Mouse (Mus musculus): ENCODE results near the gene Pard3b. TPM values are rescaled to one million over a fixed set of nuclear protein-coding genes. Genes with fewer than 3 reads are reported as not detected.

Gene Pard3b
- polyA plus RNA-seq, 1 experiment = 3.4 TPM

DNA sequence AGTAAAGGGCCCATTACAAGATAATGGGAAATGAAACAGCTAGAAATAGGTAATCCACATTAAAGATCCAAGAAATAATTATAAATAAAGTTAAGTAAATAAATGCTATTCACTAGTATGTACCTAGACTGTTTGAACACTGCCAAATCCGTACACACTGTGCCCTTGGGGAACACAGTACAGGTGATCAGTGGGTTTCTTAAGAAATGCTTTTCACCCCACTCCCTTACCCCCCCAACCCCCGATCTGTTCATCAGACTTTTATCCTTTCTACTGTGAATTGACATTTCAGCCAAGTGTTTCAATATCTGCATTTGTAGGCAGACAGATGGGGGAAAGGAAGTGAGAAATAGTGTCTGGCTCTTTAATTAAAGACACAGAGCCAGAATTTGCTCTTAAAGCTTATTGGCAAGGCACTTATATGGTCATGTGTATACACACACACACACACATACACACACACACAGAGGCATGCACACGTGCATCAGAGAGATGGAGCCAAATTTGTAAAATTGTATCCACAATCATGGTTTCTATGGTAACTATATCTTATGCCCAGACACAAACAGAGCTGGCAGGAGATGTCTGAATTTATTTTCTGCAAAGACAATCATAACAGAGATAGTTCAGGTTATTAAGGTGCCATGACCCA is 938.4 kb downstream of the Pard3b start:
- no peak for TF ChIP-seq POLR2A (IDR thresholded peaks at IDR 0.05; ENCODE audit: low read depth, low read length)
- DNase-seq = no peak
- Histone ChIP-seq H3K4me3 (ENCODE audit: insufficient read depth, low read depth, low read length) (no peak overlapping the region), H3K36me3 (ENCODE audit: control insufficient read depth, insufficient read depth, low read length) (no peaks in the 10 kb centered on the region), H3K4me1 (ENCODE audit: control insufficient read depth, insufficient read depth, low read length) (no peaks in the 10 kb centered on the region), H3K27ac (ENCODE audit: insufficient read depth, low read depth, low read length) (no peak overlapping the region), H3K27me3 (replicated peaks; ENCODE audit: control insufficient read depth, insufficient read depth, low read length) (no peaks in the 10 kb centered on the region)
- 84% methylated on average over 3 of the region's 3 CpGs for WGBS

DNA sequence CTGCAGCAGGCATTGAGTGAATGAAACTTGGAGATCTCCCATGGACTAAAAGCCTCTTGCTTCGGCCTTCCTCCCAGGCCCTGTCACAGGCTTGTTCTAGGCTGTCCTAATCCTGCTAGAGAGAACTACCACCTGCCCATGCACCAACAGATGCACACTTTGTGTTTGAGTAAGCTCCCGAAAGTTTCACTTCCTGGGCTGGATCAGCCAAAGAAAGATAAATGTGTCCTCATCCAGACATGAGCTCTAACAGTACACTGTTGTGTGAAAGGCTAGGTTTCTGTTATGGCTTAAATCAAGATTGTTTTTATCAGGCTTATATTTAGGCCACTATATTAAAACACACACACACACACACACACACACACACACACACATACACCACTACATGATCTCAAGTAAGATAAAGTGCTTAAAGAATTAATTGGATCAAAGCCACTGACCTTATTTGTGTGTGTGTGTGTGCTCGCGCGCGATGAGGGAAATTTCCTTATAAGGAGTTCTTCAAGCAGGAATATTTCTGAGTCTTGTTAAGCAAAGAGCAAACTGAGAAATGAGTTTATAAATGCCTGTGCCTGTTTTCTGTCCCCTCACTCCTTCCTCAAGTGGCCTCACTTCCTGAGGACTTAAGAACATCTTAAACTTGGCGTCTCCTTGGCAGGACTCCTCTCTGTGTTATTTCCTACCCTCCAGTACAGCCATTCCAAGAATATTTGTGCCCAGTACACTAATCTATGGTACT is 940.6 kb downstream of the Pard3b start:
- Histone ChIP-seq H3K36me3 (ENCODE audit: control insufficient read depth, insufficient read depth, low read length) (no peaks in the 10 kb centered on the region), H3K27ac (ENCODE audit: insufficient read depth, low read depth, low read length) (peak overlapping the region; percentile 1; the same call in 1 of the 2 replicates), H3K4me3 (ENCODE audit: insufficient read depth, low read depth, low read length) (no peak overlapping the region), H3K4me1 (ENCODE audit: control insufficient read depth, insufficient read depth, low read length) (no peaks in the 10 kb centered on the region), H3K27me3 (replicated peaks; ENCODE audit: control insufficient read depth, insufficient read depth, low read length) (no peaks in the 10 kb centered on the region)
- 49% methylated on average over 7 of the region's 7 CpGs for WGBS
- TF ChIP-seq POLR2A (IDR thresholded peaks at IDR 0.05; ENCODE audit: low read depth, low read length) = no peak
- TF ChIP-seq CTCF (conservative IDR thresholded peaks at IDR 0.05; ENCODE audit: insufficient read depth, insufficient read length, low read depth, low read length) = no peak
- peak; percentile 16 for DNase-seq

DNA sequence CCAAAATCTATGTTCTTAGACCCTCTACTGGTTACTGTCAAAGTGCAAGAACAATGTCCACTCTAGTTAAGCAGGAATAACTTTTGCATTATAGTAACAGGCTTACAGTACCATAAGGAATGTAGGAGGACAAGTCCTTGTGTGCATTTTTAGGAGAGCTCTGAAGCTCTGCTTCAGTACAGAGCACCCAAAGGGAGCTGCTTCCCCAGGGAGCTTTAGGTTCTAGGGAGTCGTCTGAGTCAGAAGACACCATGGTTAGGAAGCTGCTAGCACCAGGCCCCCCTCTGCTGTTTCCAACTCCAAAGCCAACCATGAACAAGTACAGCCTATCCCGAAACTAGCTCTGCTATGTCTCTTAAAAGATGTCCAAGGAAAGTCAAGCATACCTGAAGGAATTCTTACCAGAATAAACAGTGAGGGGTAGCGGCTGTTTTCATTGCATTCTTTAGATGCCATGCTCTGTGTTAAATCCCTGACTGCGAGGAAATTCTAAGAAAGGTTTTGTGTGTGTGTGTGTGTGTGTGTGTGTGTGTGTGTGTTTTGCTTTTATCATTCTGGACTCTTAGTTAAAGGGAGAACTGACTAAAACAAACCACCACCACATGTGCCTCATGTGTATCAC is 941.8 kb downstream of the Pard3b start:
- Histone ChIP-seq H3K4me3 (ENCODE audit: insufficient read depth, low read depth, low read length) (no peak overlapping the region), H3K27me3 (replicated peaks; ENCODE audit: control insufficient read depth, insufficient read depth, low read length) (no peaks in the 10 kb centered on the region), H3K36me3 (ENCODE audit: control insufficient read depth, insufficient read depth, low read length) (no peaks in the 10 kb centered on the region), H3K4me1 (ENCODE audit: control insufficient read depth, insufficient read depth, low read length) (no peaks in the 10 kb centered on the region), H3K27ac (ENCODE audit: insufficient read depth, low read depth, low read length) (no peak overlapping the region)
- no peak for DNase-seq
- 51% methylated on average over 4 of the region's 4 CpGs for WGBS
- TF ChIP-seq POLR2A (IDR thresholded peaks at IDR 0.05; ENCODE audit: low read depth, low read length) (no peak), CTCF (conservative IDR thresholded peaks at IDR 0.05; ENCODE audit: insufficient read depth, insufficient read length, low read depth, low read length) (no peak)

DNA sequence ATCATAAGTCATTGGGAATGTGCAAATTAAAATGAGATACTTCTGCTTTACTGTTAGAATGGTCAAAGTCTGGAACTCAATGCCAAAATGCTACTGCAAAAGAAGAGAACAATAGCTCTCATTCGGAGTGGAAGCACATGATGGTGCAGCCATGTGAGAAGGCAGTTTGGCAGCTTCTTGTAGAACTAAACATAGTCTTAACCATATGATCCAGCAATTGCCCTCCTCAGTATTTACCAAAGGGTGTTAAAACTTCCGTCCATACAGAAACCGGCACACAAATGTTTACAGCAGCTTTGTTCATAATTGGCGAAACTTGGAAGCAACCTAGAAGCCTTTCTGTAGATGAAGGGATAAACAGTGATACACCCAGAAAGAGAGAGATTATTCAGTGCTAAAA is 943.9 kb downstream of the Pard3b start:
- H3K36me3 ChIP-seq (ENCODE audit: control insufficient read depth, insufficient read depth, low read length) = no peaks in the 10 kb centered on the region
- H3K4me3 ChIP-seq (ENCODE audit: insufficient read depth, low read depth, low read length) = no peak overlapping the region
- no peaks in the 10 kb centered on the region for H3K4me1 ChIP-seq (ENCODE audit: control insufficient read depth, insufficient read depth, low read length)
- 85% methylated on average over 4 of the region's 4 CpGs for WGBS
- DNase-seq = no peak
- no peaks in the 10 kb centered on the region for H3K27me3 ChIP-seq (replicated peaks; ENCODE audit: control insufficient read depth, insufficient read depth, low read length)
- TF ChIP-seq POLR2A (IDR thresholded peaks at IDR 0.05; ENCODE audit: low read depth, low read length) (no peak), CTCF (conservative IDR thresholded peaks at IDR 0.05; ENCODE audit: insufficient read depth, insufficient read length, low read depth, low read length) (no peak)
- no peak overlapping the region for H3K27ac ChIP-seq (ENCODE audit: insufficient read depth, low read depth, low read length)

DNA sequence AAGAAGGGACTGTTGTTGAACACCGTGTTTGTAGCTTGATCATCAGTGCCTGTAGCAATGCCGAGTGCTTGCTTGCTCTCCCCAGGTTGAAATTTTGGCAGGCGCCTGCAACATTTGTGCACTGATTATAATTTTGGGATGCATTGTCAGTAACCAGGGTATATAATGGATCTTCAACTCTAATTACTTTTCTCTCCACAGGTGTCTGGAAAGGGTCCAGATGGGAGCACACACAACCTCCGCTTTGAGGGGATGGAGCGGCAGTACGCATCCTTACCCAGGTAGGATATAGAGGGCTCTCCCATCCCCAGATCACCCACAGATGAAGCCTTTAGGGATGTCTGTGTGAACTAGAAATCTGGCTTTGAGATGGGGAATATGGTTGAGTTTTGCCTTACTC is 948.9 kb downstream of the Pard3b start:
- TF ChIP-seq POLR2A (IDR thresholded peaks at IDR 0.05; ENCODE audit: low read depth, low read length) (no peak), CTCF (conservative IDR thresholded peaks at IDR 0.05; ENCODE audit: insufficient read depth, insufficient read length, low read depth, low read length) (no peak)
- Histone ChIP-seq H3K4me1 (ENCODE audit: control insufficient read depth, insufficient read depth, low read length) (no peaks in the 10 kb centered on the region), H3K27ac (ENCODE audit: insufficient read depth, low read depth, low read length) (no peak overlapping the region), H3K27me3 (replicated peaks; ENCODE audit: control insufficient read depth, insufficient read depth, low read length) (no peaks in the 10 kb centered on the region), H3K36me3 (ENCODE audit: control insufficient read depth, insufficient read depth, low read length) (no peaks in the 10 kb centered on the region), H3K4me3 (ENCODE audit: insufficient read depth, low read depth, low read length) (no peak overlapping the region)
- no peak for DNase-seq
- 96% methylated on average over 6 of the region's 6 CpGs for WGBS

DNA sequence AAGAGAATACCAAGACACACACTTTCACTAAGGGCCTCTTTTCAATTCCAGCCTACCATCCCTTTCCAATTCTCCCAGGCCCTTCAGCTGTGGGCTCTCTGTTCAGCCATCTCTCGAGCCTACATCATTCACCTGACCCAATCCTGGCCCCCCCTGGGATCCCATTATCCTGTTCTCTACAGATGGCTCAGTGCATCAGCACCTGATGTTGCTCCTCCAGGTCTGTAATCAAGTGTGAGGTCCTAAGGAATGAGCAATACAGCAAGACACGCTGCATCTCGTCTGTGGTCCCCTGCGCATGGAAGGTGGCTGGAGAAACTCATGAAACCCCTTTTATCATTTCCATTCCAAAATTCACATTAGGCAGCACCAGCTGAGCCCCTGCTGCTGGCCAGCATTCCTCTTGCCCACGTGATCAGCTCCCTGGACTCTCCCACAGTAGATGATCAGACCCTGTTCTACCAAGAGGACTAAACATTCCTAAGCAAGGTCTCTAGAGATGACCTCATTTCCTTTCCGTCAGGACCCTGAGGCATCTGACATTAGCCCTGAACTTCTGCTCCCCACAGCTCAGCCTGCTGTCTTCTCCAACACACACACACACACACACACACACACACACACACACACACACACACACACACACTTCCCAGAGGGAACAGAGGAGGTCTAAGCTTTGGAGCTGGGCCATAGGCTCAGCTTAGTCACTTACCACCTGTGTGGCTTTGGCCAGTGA is 952.8 kb downstream of the Pard3b start:
- 75% methylated on average over 6 of the region's 6 CpGs for WGBS
- TF ChIP-seq POLR2A (IDR thresholded peaks at IDR 0.05; ENCODE audit: low read depth, low read length) = no peak
- peak; percentile 44 for DNase-seq
- Histone ChIP-seq H3K27ac (ENCODE audit: insufficient read depth, low read depth, low read length) (no peak overlapping the region), H3K27me3 (replicated peaks; ENCODE audit: control insufficient read depth, insufficient read depth, low read length) (no peaks in the 10 kb centered on the region), H3K4me1 (ENCODE audit: control insufficient read depth, insufficient read depth, low read length) (no peaks in the 10 kb centered on the region), H3K4me3 (ENCODE audit: insufficient read depth, low read depth, low read length) (no peak overlapping the region), H3K36me3 (ENCODE audit: control insufficient read depth, insufficient read depth, low read length) (no peaks in the 10 kb centered on the region)

DNA sequence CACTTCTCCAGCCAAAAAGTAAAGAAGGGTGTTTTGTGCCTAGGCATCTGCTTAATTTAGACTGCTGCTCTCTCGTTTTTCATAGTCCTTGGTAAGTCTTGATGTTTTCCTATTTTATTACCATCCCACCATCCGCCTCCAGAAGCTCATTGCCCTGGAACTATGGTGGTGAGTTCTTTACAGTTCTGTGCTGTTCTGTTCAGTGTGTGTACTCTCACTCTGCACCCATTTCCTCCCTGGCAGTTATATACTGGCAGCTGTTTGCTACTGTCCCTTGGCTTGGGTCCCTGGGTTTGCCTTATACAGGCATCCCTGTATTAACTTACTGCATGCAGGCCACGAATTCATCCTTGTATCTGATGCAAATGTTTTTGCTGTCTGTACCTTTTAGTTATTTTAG is 956.8 kb downstream of the Pard3b start:
- H3K4me3 ChIP-seq (ENCODE audit: insufficient read depth, low read depth, low read length) = no peak overlapping the region
- no peaks in the 10 kb centered on the region; the same call in 1 of the 2 replicates for H3K27me3 ChIP-seq (replicated peaks; ENCODE audit: control insufficient read depth, insufficient read depth, low read length)
- no peaks in the 10 kb centered on the region for H3K36me3 ChIP-seq (ENCODE audit: control insufficient read depth, insufficient read depth, low read length)
- H3K27ac ChIP-seq (ENCODE audit: insufficient read depth, low read depth, low read length) = no peak overlapping the region
- no peak for DNase-seq
- no peak for TF ChIP-seq POLR2A (IDR thresholded peaks at IDR 0.05; ENCODE audit: low read depth, low read length)
- WGBS = 78% methylated on average over 3 of the region's 3 CpGs
- H3K4me1 ChIP-seq (ENCODE audit: control insufficient read depth, insufficient read depth, low read length) = no peaks in the 10 kb centered on the region

Data from kidney, adult 2 months (tissue).